Mouse (Mus musculus): ENCODE results near the gene Urod. TPM values are rescaled to one million over a fixed set of nuclear protein-coding genes. Genes with fewer than 3 reads are reported as not detected.

Gene Urod
- total RNA-seq, 2 experiments from 2014 or later, result 100 to 101 TPM

DNA sequence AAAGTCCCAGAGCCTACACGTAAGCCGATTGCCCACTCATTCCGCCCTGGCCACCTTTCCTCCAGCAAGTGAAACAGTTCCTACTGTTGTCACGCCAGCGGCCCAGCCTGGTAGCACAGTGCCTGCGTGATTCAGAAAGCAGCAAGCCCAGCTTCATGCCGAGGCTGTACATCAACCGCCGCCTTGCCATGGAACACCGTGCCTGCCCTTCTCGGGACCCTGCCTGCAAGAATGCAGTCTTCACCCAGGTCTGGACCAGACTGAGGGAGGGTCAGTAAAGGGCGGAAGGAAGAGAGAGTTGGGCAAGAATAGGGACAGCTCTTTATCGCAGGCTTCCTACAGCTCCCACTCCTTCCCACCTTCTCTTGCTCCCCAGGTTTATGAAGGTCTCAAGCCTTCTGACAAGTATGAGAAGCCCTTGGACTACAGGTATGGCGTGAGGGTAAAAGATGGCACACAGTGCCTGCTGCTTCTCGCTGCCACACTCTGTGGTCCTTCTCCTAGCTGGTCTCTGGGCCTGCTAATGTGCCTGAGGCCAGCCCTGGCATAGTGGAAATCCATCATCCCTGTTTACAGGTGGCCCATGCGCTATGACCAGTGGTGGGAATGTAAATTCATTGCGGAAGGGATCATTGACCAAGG lies 5.4 kb upstream of the Urod start:
- intact Hi-C loops (cut with DNase I), result no loop called here
- DNase-seq, result no peak

GRCm38 (mm10) chr4:116995798-116996135 lies 1.6 kb upstream of the Urod start:
- DNase-seq, result peak in 1 of 2 experiments; percentile 39
- intact Hi-C loops (cut with DNase I), result loop anchor here (2.0 kb wide), 1 partner anchor 139 kb away; no protein-coding TSS in a partner anchor

GRCm38 (mm10) chr4:116995131-116995797 lies 1.1 kb upstream of the Urod start, which contains the start of gene Hectd3:
Hectd3 (plus strand) TSS chr4:116995317.
- intact Hi-C loops (cut with DNase I), result loop anchor here (2.0 kb wide), 1 partner anchor 140 kb away; no protein-coding TSS in a partner anchor

DNA sequence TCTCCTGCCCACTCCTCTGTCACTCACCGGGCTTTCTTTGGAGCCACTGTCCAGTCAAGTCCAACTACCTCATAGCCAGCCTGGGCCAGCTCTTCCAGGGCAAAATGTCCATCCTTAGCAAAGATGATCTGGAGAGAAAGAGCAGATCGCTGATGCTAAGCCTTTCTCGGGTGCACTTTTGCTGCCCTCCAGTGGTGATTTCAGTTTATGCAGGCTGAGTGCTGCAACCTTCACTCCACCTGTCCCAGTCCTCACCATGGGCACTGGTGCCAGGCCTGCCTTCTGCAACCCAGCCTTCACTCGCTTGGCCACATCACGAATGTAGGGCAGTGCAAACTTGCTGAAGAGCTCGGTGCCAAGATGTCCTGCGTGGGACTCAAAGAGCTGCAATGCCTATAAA lies 2.8 kb downstream of the Urod start:
- intact Hi-C loops (cut with DNase I), result loop anchor here (1.0 to 5.0 kb wide), 2 partner anchors 163 to 919 kb away; no protein-coding TSS in a partner anchor
- peak; percentile 81 to 84 for DNase-seq

More at GRCm38 (mm10) chr4:116995131-116995797, 1.1 kb upstream of the Urod start, which contains the start of gene Hectd3:
- DNase-seq, result peak; percentile 56 to 71

DNA sequence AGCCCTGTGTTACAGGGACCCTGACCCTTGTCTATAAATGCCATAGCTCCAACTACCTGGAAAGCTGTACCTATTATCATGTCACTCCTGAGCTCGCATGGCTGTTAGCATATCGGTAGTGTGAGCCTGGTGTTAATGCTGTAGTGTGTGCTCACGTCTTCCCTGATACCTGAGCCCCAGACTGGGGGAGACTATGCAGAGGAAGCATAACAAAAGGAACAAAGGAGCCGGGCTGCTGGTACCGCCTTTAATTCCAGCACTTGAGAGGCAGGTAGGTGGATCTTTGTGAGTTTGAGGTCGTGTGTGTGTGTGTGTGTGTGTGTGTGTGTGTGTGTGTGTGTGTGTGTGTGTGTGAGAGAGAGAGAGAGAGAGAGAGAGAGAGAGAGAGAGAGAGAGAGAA lies 4.5 kb downstream of the Urod start:
- intact Hi-C loops (cut with DNase I), result loop anchor here (5.0 kb wide), 1 partner anchor 917 kb away; no protein-coding TSS in a partner anchor
- DNase-seq, result no peak

DNA sequence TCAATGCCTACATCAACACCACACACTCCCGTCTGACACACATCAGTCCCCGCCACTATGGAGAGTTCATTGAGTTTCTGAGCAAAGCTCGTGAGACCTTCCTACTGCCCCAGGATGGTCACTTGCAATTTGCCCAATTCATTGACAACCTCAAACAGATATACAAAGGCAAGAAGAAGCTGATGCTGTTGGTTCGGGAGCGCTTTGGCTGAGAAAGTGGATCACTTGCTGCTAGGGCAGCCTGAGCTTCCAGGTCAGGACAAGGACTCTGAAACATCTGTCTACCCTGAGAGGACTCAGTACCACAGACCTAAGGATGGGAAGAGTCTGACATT lies 7.1 kb downstream of the Urod start:
- intact Hi-C loops (cut with DNase I), result no loop called here
- DNase-seq, result no peak

DNA sequence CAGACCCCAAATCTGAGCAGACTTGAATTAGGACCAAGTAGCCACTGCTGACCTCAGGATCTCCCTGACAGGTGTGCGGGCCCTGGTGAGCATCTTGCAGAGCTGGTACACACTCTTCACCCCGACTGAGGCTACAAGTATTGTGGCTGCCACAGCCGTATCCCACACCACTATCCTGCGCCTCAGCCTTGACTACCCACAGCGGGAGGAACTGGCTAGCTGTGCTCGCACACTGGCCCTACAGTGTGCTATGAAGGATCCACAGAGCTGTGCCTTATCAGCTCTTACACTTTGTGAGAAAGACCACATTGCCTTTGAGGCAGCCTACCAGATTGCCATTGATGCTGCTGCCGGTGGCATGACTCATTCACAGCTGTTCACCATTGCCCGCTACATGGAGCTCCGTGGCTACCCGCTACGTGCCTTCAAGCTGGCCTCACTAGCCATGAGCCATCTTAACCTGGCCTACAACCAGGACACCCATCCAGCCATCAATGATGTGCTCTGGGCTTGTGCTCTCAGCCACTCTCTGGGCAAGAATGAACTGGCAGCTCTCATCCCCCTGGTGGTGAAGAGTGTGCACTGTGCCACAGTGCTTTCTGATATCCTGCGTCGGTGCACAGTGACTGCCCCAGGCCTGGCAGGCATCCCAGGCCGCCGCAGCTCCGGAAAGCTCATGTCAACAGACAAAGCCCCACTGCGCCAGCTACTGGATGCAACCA lies 7.7 kb downstream of the Urod start:
- intact Hi-C loops (cut with DNase I), result no loop called here
- peak; percentile 44 to 52 for DNase-seq

DNA sequence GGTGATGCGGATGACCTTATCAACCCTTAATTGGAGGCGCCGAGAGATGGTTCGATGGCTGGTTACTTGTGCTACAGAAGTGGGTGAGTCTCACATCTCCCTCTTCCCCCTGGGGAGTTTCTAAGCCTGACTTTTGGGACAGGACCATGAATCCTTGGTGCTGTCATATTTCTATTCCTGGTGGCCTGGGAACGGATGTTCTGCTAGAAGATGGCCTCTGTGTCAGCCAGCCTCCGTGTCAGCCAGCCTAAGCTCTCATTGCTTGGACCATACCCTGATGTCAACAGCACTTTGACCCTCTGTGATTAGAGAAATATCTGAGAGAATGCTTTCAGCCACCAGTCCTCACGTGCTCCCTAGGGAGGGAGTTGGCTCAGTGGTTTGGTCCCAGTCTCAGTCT lies 8.5 kb downstream of the Urod start:
- intact Hi-C loops (cut with DNase I), result no loop called here

DNA sequence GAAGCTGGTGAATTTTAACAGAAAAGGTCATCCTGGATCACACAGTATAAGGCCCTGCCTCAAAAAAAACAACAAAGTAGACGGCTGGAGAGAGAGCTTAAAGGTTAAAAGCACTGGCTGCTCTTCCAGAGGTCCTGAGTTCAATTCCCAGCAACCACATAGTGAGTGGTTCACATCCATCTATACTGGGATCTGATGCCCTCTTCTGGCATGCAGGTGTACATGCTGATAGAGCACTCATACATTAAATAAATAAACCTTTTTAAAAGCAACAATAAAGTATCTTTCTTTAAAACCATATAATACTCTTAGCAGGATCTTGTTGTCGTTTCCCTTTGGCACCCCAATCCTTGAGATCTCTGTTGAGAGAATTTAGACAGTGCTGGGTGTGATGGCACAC lies 17.7 kb downstream of the Urod start:
- intact Hi-C loops (cut with DNase I), result no loop called here
- DNase-seq, result no peak

More for the DNA sequence above, 8.5 kb downstream of the Urod start:
- DNase-seq, result no peak

- intact Hi-C loops (cut with DNase I), result no loop called here
- DNase-seq, result no peak
Observed at GRCm38 (mm10) chr4:116954951-116955350, 39.3 kb downstream of the Urod start.

DNA sequence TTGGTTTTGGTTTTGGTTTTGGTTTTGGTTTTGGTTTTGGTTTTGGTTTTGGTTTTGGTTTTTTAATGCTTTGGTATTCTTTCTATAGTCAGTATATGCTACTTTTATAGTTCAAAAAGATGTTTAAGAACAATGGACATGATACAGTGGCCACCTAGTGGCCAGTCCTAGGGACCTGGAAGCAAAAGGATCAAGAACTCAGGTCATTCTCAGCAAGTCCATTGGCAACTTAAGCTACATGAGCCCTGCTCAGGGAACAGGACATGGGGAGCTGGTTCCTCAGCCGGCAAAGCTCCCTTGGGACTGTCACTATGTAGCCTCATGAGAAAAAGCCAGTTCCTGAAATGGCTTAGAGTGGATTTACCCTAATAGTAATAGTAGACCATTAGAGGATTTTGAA lies 42.6 kb downstream of the Urod start:
- no peak for DNase-seq
- intact Hi-C loops (cut with DNase I), result no loop called here

- intact Hi-C loops (cut with DNase I), result no loop called here
- DNase-seq, result no peak
Observed at GRCm38 (mm10) chr4:116944055-116944454, 50.2 kb downstream of the Urod start.

- no peak for DNase-seq
- intact Hi-C loops (cut with DNase I), result no loop called here
Observed at GRCm38 (mm10) chr4:116942695-116943094, 51.5 kb downstream of the Urod start.

Other genes with a start within 250 kb of the Urod start
- gene Toe1, start 186.8 kb downstream of the Urod start, total RNA-seq (2021), result 1 to 10 TPM; 8.2 to 8.9 TPM
- gene Mutyh, start 186.7 kb downstream of the Urod start, total RNA-seq (2021), result 1 to 10 TPM in 1 of 2 experiments, under 1 TPM in 1; 0.60 to 2.0 TPM
- 1 to 10 TPM; 4.3 to 5.1 TPM for gene Hpdl, start 172.7 kb downstream of the Urod start, total RNA-seq (2021)
- 1 to 10 TPM; 1.1 to 1.4 TPM for gene Zswim5, start 117.0 kb downstream of the Urod start, total RNA-seq (2021)
- gene Hectd3, start 904 bp upstream of the Urod start, total RNA-seq (2021), result 10 to 100 TPM; 17.3 to 17.4 TPM
- gene Eif2b3, start 25.0 kb upstream of the Urod start, total RNA-seq (2021), result 10 to 100 TPM; 15.5 to 18.9 TPM
- gene Ptch2, start 101.7 kb upstream of the Urod start, total RNA-seq (2021), result 1 to 10 TPM; 1.3 to 2.3 TPM
- gene Btbd19, start 131.3 kb upstream of the Urod start, total RNA-seq (2021), result 1 to 10 TPM; 1.8 to 2.4 TPM
- gene Tctex1d4, start 132.4 kb upstream of the Urod start, total RNA-seq (2021), result not detected
- gene Plk3, start 139.6 kb upstream of the Urod start, total RNA-seq (2021), result 1 to 10 TPM; 1.2 to 2.4 TPM
- 100 to 1,000 TPM; 550 to 602 TPM for gene Rps8, start 161.8 kb upstream of the Urod start, total RNA-seq (2021)
- under 1 TPM; 0.33 to 0.60 TPM for gene Kif2c, start 188.2 kb upstream of the Urod start, total RNA-seq (2021)